Mouse (Mus musculus) adipocyte (in vitro differentiated cells): ENCODE results near the gene Igfbp4.
A peak's percentile ranks its signal among the peaks of the same experiment; 100 is the strongest.

Source experiments
- DNase-seq: peaks from one replicate; pipeline ENCODE4 v3.0.0-alpha.2; 2016; ENCODE audit warnings: low spot score

The Igfbp4 gene

GRCm38 (mm10) chr11:99041841-99042780 is 1.1 kb downstream of the Igfbp4 start:
- DNase-seq, result no peak

- peak; percentile 72 for DNase-seq
Measured at GRCm38 (mm10) chr11:99042834-99043431, 1.9 kb downstream of the Igfbp4 start.

- DNase-seq, result peak; percentile 85
Measured at GRCm38 (mm10) chr11:99043632-99044031, 2.6 kb downstream of the Igfbp4 start.

GRCm38 (mm10) chr11:99044306-99044705 is 3.3 kb downstream of the Igfbp4 start:
- peak; percentile 84 for DNase-seq

GRCm38 (mm10) chr11:99045159-99045889 is 4.3 kb downstream of the Igfbp4 start:
- peak; percentile 95 for DNase-seq

GRCm38 (mm10) chr11:99047120-99047519 is 6.1 kb downstream of the Igfbp4 start:
- peak; percentile 100 for DNase-seq

GRCm38 (mm10) chr11:99047643-99048042 is 6.6 kb downstream of the Igfbp4 start:
- DNase-seq, result no peak

- DNase-seq, result peak; percentile 98
Measured at GRCm38 (mm10) chr11:99055143-99055542, 14.1 kb downstream of the Igfbp4 start.

GRCm38 (mm10) chr11:99055571-99056452 is 14.8 kb downstream of the Igfbp4 start:
- peak; percentile 64 for DNase-seq

- DNase-seq, result no peak
Measured at GRCm38 (mm10) chr11:99060435-99060834, 19.4 kb downstream of the Igfbp4 start.

GRCm38 (mm10) chr11:99062661-99063060 is 21.6 kb downstream of the Igfbp4 start:
- no peak for DNase-seq

- DNase-seq, result no peak
Measured at GRCm38 (mm10) chr11:99063406-99064131, 22.5 kb downstream of the Igfbp4 start.

- no peak for DNase-seq
Measured at GRCm38 (mm10) chr11:99065353-99065752, 24.3 kb downstream of the Igfbp4 start.

GRCm38 (mm10) chr11:99065979-99066378 is 24.9 kb downstream of the Igfbp4 start:
- peak; percentile 99 for DNase-seq

- no peak for DNase-seq
Measured at GRCm38 (mm10) chr11:99067591-99067990, 26.5 kb downstream of the Igfbp4 start.

- no peak for DNase-seq
Measured at GRCm38 (mm10) chr11:99068455-99068854, 27.4 kb downstream of the Igfbp4 start.

GRCm38 (mm10) chr11:99071866-99072265 is 30.8 kb downstream of the Igfbp4 start:
- no peak for DNase-seq

- no peak for DNase-seq
Measured at GRCm38 (mm10) chr11:99073781-99074180, 32.7 kb downstream of the Igfbp4 start.

GRCm38 (mm10) chr11:99076744-99077319 is 35.8 kb downstream of the Igfbp4 start:
- DNase-seq, result peak; percentile 48

GRCm38 (mm10) chr11:99077869-99078268 is 36.8 kb downstream of the Igfbp4 start:
- DNase-seq, result no peak
